ENCODE assay signal across 9 mouse cellular contexts in genomic region chr6:59180376-59180996, GRCm38 (mm10). TPM values are rescaled to one million over a fixed set of nuclear protein-coding genes. Genes with fewer than 3 reads are reported as not detected.
DNase-seq lines count a peak whose midpoint lies in the region; ATAC-seq and TF ChIP-seq lines count a peak whose summit lies in the region.
"Had no signal": no experiment of that assay in that cellular context is flagged by ENCODE, and none has a peak within 500 bp of the region (broad histone marks: within the 10 kb centered on the region; RNA-seq: fewer than 3 reads in every experiment).

No protein-coding gene starts in this region.

- H3K9ac ChIP-seq in heart, adult 2 months (ENCODE audit: low read depth, low read length): no peak overlapping the region
- H3K9ac ChIP-seq in forebrain, embryonic 11.5 days (ENCODE audit: low read length): no peak overlapping the region
- no peak overlapping the region for H3K9ac ChIP-seq in hindbrain, embryonic 15.5 days

- ATAC-seq in forebrain, embryonic 11.5 days (replicated peaks; ENCODE audit: low FRiP score): peak; percentile 84
- ATAC-seq in hindbrain, embryonic 15.5 days (ENCODE audit: low FRiP score, low read depth): peak; percentile 91
- ATAC-seq in megakaryocyte progenitor cell, adult 5-6 weeks (replicated peaks; ENCODE audit: poor library complexity): peak; percentile 84

- no peaks in the 10 kb centered on the region for H3K36me3 ChIP-seq in heart, adult 2 months (ENCODE audit: control insufficient read depth, insufficient read depth, low read length)
- no peaks in the 10 kb centered on the region for H3K36me3 ChIP-seq in heart, embryonic 10.5 days
- H3K36me3 ChIP-seq in forebrain, embryonic 11.5 days (ENCODE audit: control insufficient read depth, insufficient read depth, low read length): no peaks in the 10 kb centered on the region
- H3K36me3 ChIP-seq in hindbrain, embryonic 15.5 days: no peaks in the 10 kb centered on the region

- 35% methylated on average over 7 of the region's 7 CpGs for WGBS in heart, adult 2 months
- WGBS in heart, embryonic 10.5 days: 45% methylated on average over 7 of the region's 7 CpGs
- WGBS in forebrain, embryonic 11.5 days: 48% methylated on average over 7 of the region's 7 CpGs
- WGBS in hindbrain, embryonic 15.5 days: 45% methylated on average over 7 of the region's 7 CpGs

- TF ChIP-seq EP300 in heart, adult 2 months (IDR thresholded peaks at IDR 0.05; ENCODE audit: insufficient read depth, low read depth, low read length): no peak

- TF ChIP-seq POLR2A in heart, adult 2 months (IDR thresholded peaks at IDR 0.05; ENCODE audit: insufficient read depth, low read depth, low read length): no peak

- no peaks in the 10 kb centered on the region for H3K79me2 ChIP-seq in heart, adult 2 months (replicated peaks; ENCODE audit: control insufficient read depth, insufficient read depth, low read length)

- H3K27me3 ChIP-seq in heart, adult 2 months (ENCODE audit: control insufficient read depth, insufficient read depth, low read length): no peaks in the 10 kb centered on the region
- H3K27me3 ChIP-seq in heart, embryonic 10.5 days (ENCODE audit: insufficient read depth, poor library complexity, severe bottlenecking): no peaks in the 10 kb centered on the region
- H3K27me3 ChIP-seq in forebrain, embryonic 11.5 days (ENCODE audit: control insufficient read depth, insufficient read depth, low read length): no peaks in the 10 kb centered on the region
- H3K27me3 ChIP-seq in hindbrain, embryonic 15.5 days: no peaks in the 10 kb centered on the region

- H3K4me3 ChIP-seq in heart, adult 2 months: no peak overlapping the region
- H3K4me3 ChIP-seq in heart, embryonic 10.5 days: no peak overlapping the region
- no peak overlapping the region for H3K4me3 ChIP-seq in forebrain, embryonic 11.5 days (ENCODE audit: low read depth, low read length)
- no peak overlapping the region for H3K4me3 ChIP-seq in hindbrain, embryonic 15.5 days

- no peak; the same call in 1 of the 2 replicates for TF ChIP-seq CTCF in heart, adult 2 months (IDR thresholded peaks at IDR 0.05)

- intact Hi-C loops in heart, adult 2 months (cut with DNase I): loop anchor here (2.0 to 5.0 kb wide), 3 partner anchors 160 to 408 kb away; no protein-coding TSS in a partner anchor

- peak overlapping the region; percentile 15; the same call in 1 of the 2 replicates for H3K27ac ChIP-seq in heart, adult 2 months
- no peak overlapping the region for H3K27ac ChIP-seq in heart, embryonic 10.5 days
- no peak overlapping the region for H3K27ac ChIP-seq in forebrain, embryonic 11.5 days (ENCODE audit: low read depth, low read length)
- H3K27ac ChIP-seq in hindbrain, embryonic 15.5 days (replicated peaks): no peak overlapping the region
- H3K27ac ChIP-seq: macrophage had no signal

- H3K9me3 ChIP-seq in heart, embryonic 10.5 days: no peaks in the 10 kb centered on the region
- H3K9me3 ChIP-seq in forebrain, embryonic 11.5 days (ENCODE audit: control insufficient read depth, low read length): no peaks in the 10 kb centered on the region
- no peaks in the 10 kb centered on the region for H3K9me3 ChIP-seq in hindbrain, embryonic 15.5 days

- H3K4me2 ChIP-seq in forebrain, embryonic 11.5 days (ENCODE audit: low read depth, low read length, severe bottlenecking): no peak overlapping the region
- H3K4me2 ChIP-seq in hindbrain, embryonic 15.5 days: no peak overlapping the region

- peak; percentile 22 to 26 for DNase-seq in heart, adult 2 months
- no peak for DNase-seq in heart, embryonic 10.5 days (ENCODE audit: low spot score)
- DNase-seq in c-Kit-positive CD71-negative TER-119-negative erythroid progenitor cells, embryonic 14.5 days (ENCODE audit: low read depth): peak; percentile 72
- DNase-seq in forebrain, embryonic 11.5 days (ENCODE audit: low spot score): no peak
- DNase-seq in layer of hippocampus, adult 9-11 months: peak; percentile 56
- DNase-seq in right cerebral cortex, postnatal 36 days (ENCODE audit: low spot score in 2 of 2): peak; percentile 18 to 25

- no peaks in the 10 kb centered on the region for H3K4me1 ChIP-seq in heart, adult 2 months (ENCODE audit: control insufficient read depth, insufficient read depth, low read length)
- H3K4me1 ChIP-seq in heart, embryonic 10.5 days: peaks cover 6% of the 10 kb centered on the region
- H3K4me1 ChIP-seq in forebrain, embryonic 11.5 days (replicated peaks; ENCODE audit: control insufficient read depth, insufficient read depth, low read length): no peaks in the 10 kb centered on the region
- H3K4me1 ChIP-seq in hindbrain, embryonic 15.5 days (replicated peaks): no peaks in the 10 kb centered on the region

RNA-seq across cellular contexts. Expression of gene Tigd2, which starts 28.2 kb away (rescaled TPM):
- 10 to 100 TPM in 1 of 2 experiments, 1 to 10 TPM in 1; 9.6 to 13.6 TPM for total RNA-seq in heart, adult 2 months (2021)
- polyA plus RNA-seq in heart, adult 2 months (2012; rRNA removed): 2.2 and 3.8 TPM in 2 replicates
- 11.7 and 14.2 TPM in 2 replicates for polyA plus RNA-seq in heart, embryonic 10.5 days (2016; fragmentation: Nextera tagmentation; extraction: Ambion mirVana)
- 10.7 and 10.9 TPM in 2 replicates for polyA plus RNA-seq in forebrain, embryonic 11.5 days (2014; fragmentation: Nextera tagmentation; extraction: Ambion mirVana)
- 10.1 and 10.3 TPM in 2 replicates for polyA plus RNA-seq in hindbrain, embryonic 15.5 days (2015; fragmentation: Nextera tagmentation; extraction: Ambion mirVana)
- total RNA-seq in megakaryocyte progenitor cell, adult 5-6 weeks (2015): 14.7 and 16.0 TPM in 2 replicates
- 17.6 and 18.8 TPM in 2 replicates for total RNA-seq in megakaryocyte progenitor cell, adult 5-6 weeks (2017)

Comparison
In these comparisons a context has a peak if more than half of its experiments do, and no peak if none do; other contexts are left out.
1. DNase-seq: peak in heart, adult 2 months (2 of 2), c-Kit-positive CD71-negative TER-119-negative erythroid progenitor cells, embryonic 14.5 days (single experiment), layer of hippocampus, adult 9-11 months (single experiment) and right cerebral cortex, postnatal 36 days (2 of 2); none in heart, embryonic 10.5 days (single experiment) and forebrain, embryonic 11.5 days (single experiment).
2. Peak in every context shown above with its lines, with median percentiles within 50 percentile points of each other: ATAC-seq.